Mouse (Mus musculus) testis, adult 2 months (tissue): ENCODE measurements around the gene Foxf1.

Experiments used
- CTCF ChIP-seq: fragments of 200-500 bp; IDR thresholded peaks from 2 replicates; pipeline ENCODE4 v1.5.1; 2012; ENCODE audit warnings: low read depth, mild to moderate bottlenecking, inconsistent platforms, low read length, moderate library complexity; ENCODE audit not compliant: control insufficient read depth, insufficient read depth, insufficient replicate concordance
- POLR2A ChIP-seq: fragments of 200-500 bp; IDR thresholded peaks from 2 replicates; pipeline ENCODE4 v1.6.1; 2012; ENCODE audit warnings: low read depth, mild to moderate bottlenecking, inconsistent platforms, low read length, moderate library complexity; ENCODE audit not compliant: control insufficient read depth

GRCm38 (mm10) chr8:121115136-121115535 is 30.9 kb downstream of the Foxf1 start:
- TF ChIP-seq POLR2A = no peak
- TF ChIP-seq CTCF = no peak
